Mouse (Mus musculus) limb, embryonic 12.5 days (tissue): Measurements from ENCODE around the gene Edf1. TPM values are rescaled to one million over a fixed set of nuclear protein-coding genes. Genes with fewer than 3 reads are reported as not detected.

Source experiments
- ATAC-seq: fragments of 200-750 bp; cut with Nextera tagmentation; 2 replicates; pipeline ENCODE4 v1.8.0; 2017; ENCODE audit warnings: low read depth, moderate TSS enrichment; ENCODE audit not compliant: insufficient number of reproducible peaks, insufficient read depth, low FRiP score, low TSS enrichment
- H3K27ac ChIP-seq: fragments of 300-500 bp; sonication (generic); 2 replicates; pipeline ENCODE4 v1.5.1; 2016; ENCODE audit warnings: mild to moderate bottlenecking, moderate library complexity
- H3K27me3 ChIP-seq: fragments of 300-500 bp; sonication (generic); 2 replicates; pipeline ENCODE4 v1.6.1; 2016; ENCODE audit warnings: mild to moderate bottlenecking, moderate library complexity
- H3K36me3 ChIP-seq: fragments of 300-500 bp; sonication (generic); 2 replicates; pipeline ENCODE4 v1.6.1; 2016; ENCODE audit warnings: mild to moderate bottlenecking, moderate library complexity
- H3K4me1 ChIP-seq: fragments of 300-500 bp; sonication (generic); replicated peaks from 2 replicates; pipeline ENCODE4 v1.6.1; 2016
- H3K4me2 ChIP-seq: fragments of 300-500 bp; sonication (generic); 2 replicates; pipeline ENCODE4 v1.6.1; 2016; ENCODE audit warnings: mild to moderate bottlenecking, moderate library complexity
- H3K4me3 ChIP-seq: fragments of 300-500 bp; sonication (generic); replicated peaks from 2 replicates; pipeline ENCODE4 v1.5.1; 2016; ENCODE audit warnings: mild to moderate bottlenecking
- H3K9ac ChIP-seq: fragments of 300-500 bp; sonication (generic); replicated peaks from 2 replicates; pipeline ENCODE4 v1.6.1; 2016; ENCODE audit warnings: mild to moderate bottlenecking, moderate library complexity
- H3K9me3 ChIP-seq: fragments of 300-500 bp; sonication (generic); 2 replicates; pipeline ENCODE4 v1.6.1; 2016; ENCODE audit warnings: mild to moderate bottlenecking, moderate library complexity
- WGBS: fragments of 180-500 bp; shearing (Covaris S2); methylation state at CpG from one replicate; pipeline ENCODE4 v1.1.7; 2016; 5-methylcytosine and 5-hydroxymethylcytosine counted together
- polyA plus RNA-seq: library from polyadenylated mRNA; unstranded; fragments of >200 nt; fragmentation: Nextera tagmentation; extraction: Ambion mirVana; gene quantifications from 2 replicates; pipeline ENCODE4 v1.2.1, GENCODE M21; 2016

Gene Edf1
- polyA plus RNA-seq, 1 experiment from 2014 or later, result 329 TPM

GRCm38 (mm10) chr2:25566558-25566957, 8.9 kb downstream of the Edf1 start:
- Histone ChIP-seq H3K4me1 (no peaks in the 10 kb centered on the region), H3K9ac (no peak overlapping the region), H3K9me3 (no peaks in the 10 kb centered on the region), H3K36me3 (peaks cover 100% of the 10 kb centered on the region), H3K27ac (no peak overlapping the region), H3K4me2 (no peak overlapping the region), H3K27me3 (no peaks in the 10 kb centered on the region), H3K4me3 (no peak overlapping the region)
- ATAC-seq, result no peak
- 85% methylated on average over 6 of the region's 6 CpGs for WGBS

GRCm38 (mm10) chr2:25568473-25569019, 10.9 kb downstream of the Edf1 start:
- H3K36me3 ChIP-seq, result peaks cover 98% of the 10 kb centered on the region

GRCm38 (mm10) chr2:25569323-25569722, 11.7 kb downstream of the Edf1 start:
- no peaks in the 10 kb centered on the region for H3K9me3 ChIP-seq
- H3K4me2 ChIP-seq, result no peak overlapping the region
- ATAC-seq, result no peak
- 97% methylated on average over 3 of the region's 3 CpGs for WGBS
- H3K4me1 ChIP-seq, result peaks cover 14% of the 10 kb centered on the region
- H3K4me3 ChIP-seq, result no peak overlapping the region
- no peak overlapping the region for H3K27ac ChIP-seq
- peaks cover 90% of the 10 kb centered on the region for H3K36me3 ChIP-seq
- H3K27me3 ChIP-seq, result no peaks in the 10 kb centered on the region
- no peak overlapping the region for H3K9ac ChIP-seq

More at GRCm38 (mm10) chr2:25568473-25569019, 10.9 kb downstream of the Edf1 start:
- WGBS, result 89% methylated on average over 6 of the region's 6 CpGs
- Histone ChIP-seq H3K9me3 (no peaks in the 10 kb centered on the region), H3K4me2 (no peak overlapping the region), H3K4me3 (no peak overlapping the region), H3K27me3 (no peaks in the 10 kb centered on the region), H3K27ac (no peak overlapping the region), H3K9ac (no peak overlapping the region), H3K4me1 (peaks cover 8% of the 10 kb centered on the region)
- ATAC-seq, result no peak

DNA sequence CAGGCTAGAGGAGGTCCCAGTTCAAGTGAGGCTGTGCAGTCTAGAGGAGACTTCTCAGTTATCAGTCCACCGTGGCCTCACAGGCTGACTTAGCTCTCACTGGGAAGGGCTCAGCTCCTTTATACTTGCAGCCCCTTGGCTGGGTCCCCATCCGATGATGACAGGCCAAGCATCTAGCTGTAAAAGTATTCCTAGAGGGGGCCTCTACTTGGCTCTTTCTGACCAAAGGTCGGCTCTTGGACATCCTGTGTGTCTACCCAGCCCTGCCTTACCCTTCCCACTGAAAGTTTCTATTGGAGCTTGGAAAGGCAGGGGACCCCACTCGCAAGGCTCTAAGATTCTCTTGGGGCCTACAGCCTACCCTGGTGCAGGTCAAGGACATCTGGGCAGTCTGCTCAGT, 13.6 kb downstream of the Edf1 start:
- H3K4me3 ChIP-seq, result no peak overlapping the region
- no peak overlapping the region for H3K27ac ChIP-seq
- no peaks in the 10 kb centered on the region for H3K9me3 ChIP-seq
- WGBS, result 89% methylated on average over 4 of the region's 4 CpGs
- H3K36me3 ChIP-seq, result peaks cover 71% of the 10 kb centered on the region
- peaks cover 24% of the 10 kb centered on the region for H3K4me1 ChIP-seq
- H3K9ac ChIP-seq, result no peak overlapping the region
- H3K4me2 ChIP-seq, result no peak overlapping the region
- no peak for ATAC-seq
- peaks cover 6% of the 10 kb centered on the region for H3K27me3 ChIP-seq

- peaks cover 53% of the 10 kb centered on the region for H3K36me3 ChIP-seq
- no peak for ATAC-seq
- no peak overlapping the region for H3K27ac ChIP-seq
- peaks cover 24% of the 10 kb centered on the region for H3K27me3 ChIP-seq
- no peaks in the 10 kb centered on the region for H3K9me3 ChIP-seq
- H3K4me1 ChIP-seq, result peaks cover 35% of the 10 kb centered on the region
- H3K9ac ChIP-seq, result peak overlapping the region; percentile 61
- peak overlapping the region; percentile 95; the same call in 1 of the 2 replicates for H3K4me2 ChIP-seq
- WGBS, result 88% methylated on average over 2 of the region's 2 CpGs
- no peak overlapping the region for H3K4me3 ChIP-seq
These were observed 15.4 kb downstream of the Edf1 start for GRCm38 (mm10) chr2:25573068-25573467.

- Histone ChIP-seq H3K27me3 (peaks cover 35% of the 10 kb centered on the region), H3K4me2 (peak overlapping the region; percentile 95), H3K4me3 (peak overlapping the region; percentile 58), H3K36me3 (peaks cover 42% of the 10 kb centered on the region), H3K4me1 (peaks cover 46% of the 10 kb centered on the region), H3K9me3 (no peaks in the 10 kb centered on the region), H3K27ac (peak overlapping the region; percentile 89; the same call in 1 of the 2 replicates), H3K9ac (peak overlapping the region; percentile 61)
- 20% methylated on average over 11 of the region's 11 CpGs for WGBS
- ATAC-seq, result no peak
These were observed 16.5 kb downstream of the Edf1 start for GRCm38 (mm10) chr2:25574136-25574535.

- H3K36me3 ChIP-seq, result peaks cover 35% of the 10 kb centered on the region
- under 1% methylated on average over 42 of the region's 45 CpGs for whole genome bisulfite sequencing
- peak within 1 kb of the TSS; percentile 58 for H3K4me3 ChIP-seq
- H3K4me1 ChIP-seq, result peaks cover 52% of the 10 kb centered on the region
- H3K9ac ChIP-seq, result peak within 1 kb of the TSS; percentile 61
- H3K27me3 ChIP-seq, result peaks cover 42% of the 10 kb centered on the region
- peak; percentile 98 for ATAC-seq
- H3K4me2 ChIP-seq, result peak within 1 kb of the TSS; percentile 95
- no peaks in the 10 kb centered on the region for H3K9me3 ChIP-seq
- H3K27ac ChIP-seq, result peak within 1 kb of the TSS; percentile 89
These were observed 17.2 kb downstream of the Edf1 start, which contains the start of the genes Mamdc4 and Phpt1 for GRCm38 (mm10) chr2:25574579-25575431. Gene Mamdc4, minus strand, starts transcription at chr2:25574845. Gene Phpt1, minus strand, starts transcription at chr2:25575224.

DNA sequence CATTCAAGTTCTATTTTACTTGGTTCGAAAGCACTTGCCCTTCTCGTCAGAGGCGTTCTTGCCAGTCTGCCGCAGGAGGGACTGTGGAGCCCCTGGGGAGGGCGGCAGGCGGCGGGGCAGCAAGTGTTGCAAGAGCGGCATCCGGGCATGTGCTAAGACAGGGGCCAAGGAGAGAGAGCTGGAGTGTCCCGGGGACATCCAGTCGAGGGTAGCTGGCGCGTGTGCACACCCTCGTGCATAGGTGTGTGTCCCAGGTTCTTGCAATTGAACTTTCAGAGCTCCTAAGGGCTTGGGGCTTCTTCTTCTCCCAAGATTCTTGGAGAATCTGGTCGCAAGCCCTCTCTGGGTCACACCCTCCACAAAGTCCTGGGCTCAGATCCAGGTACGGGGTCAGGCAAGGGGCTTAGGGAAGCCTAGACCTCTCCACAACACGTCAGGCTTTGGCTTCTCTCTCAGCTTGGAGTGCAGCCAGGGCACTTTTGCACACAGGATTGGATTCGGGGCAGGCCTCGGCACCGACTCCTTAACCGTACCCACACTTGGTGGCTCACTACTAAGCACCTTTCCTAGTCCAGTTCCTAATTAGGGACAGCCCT, 17.9 kb downstream of the Edf1 start:
- Histone ChIP-seq H3K4me3 (peak overlapping the region; percentile 58), H3K36me3 (peaks cover 28% of the 10 kb centered on the region), H3K27me3 (peaks cover 49% of the 10 kb centered on the region), H3K4me2 (peak overlapping the region; percentile 95), H3K4me1 (peaks cover 57% of the 10 kb centered on the region), H3K9ac (peak overlapping the region; percentile 61), H3K27ac (peak overlapping the region; percentile 89), H3K9me3 (no peaks in the 10 kb centered on the region)
- 15% methylated on average over 21 of the region's 21 CpGs for WGBS
- ATAC-seq, result no peak

- no peaks in the 10 kb centered on the region for H3K9me3 ChIP-seq
- no peak overlapping the region for H3K9ac ChIP-seq
- ATAC-seq, result no peak
- 68% methylated on average over 16 of the region's 16 CpGs for WGBS
- peaks cover 56% of the 10 kb centered on the region for H3K27me3 ChIP-seq
- H3K4me1 ChIP-seq, result peaks cover 63% of the 10 kb centered on the region
- H3K4me2 ChIP-seq, result peak overlapping the region; percentile 95
- H3K36me3 ChIP-seq, result peaks cover 21% of the 10 kb centered on the region
- H3K27ac ChIP-seq, result no peak overlapping the region
- peak overlapping the region; percentile 58; the same call in 1 of the 2 replicates for H3K4me3 ChIP-seq
These were observed 18.6 kb downstream of the Edf1 start for GRCm38 (mm10) chr2:25576028-25576850.

DNA sequence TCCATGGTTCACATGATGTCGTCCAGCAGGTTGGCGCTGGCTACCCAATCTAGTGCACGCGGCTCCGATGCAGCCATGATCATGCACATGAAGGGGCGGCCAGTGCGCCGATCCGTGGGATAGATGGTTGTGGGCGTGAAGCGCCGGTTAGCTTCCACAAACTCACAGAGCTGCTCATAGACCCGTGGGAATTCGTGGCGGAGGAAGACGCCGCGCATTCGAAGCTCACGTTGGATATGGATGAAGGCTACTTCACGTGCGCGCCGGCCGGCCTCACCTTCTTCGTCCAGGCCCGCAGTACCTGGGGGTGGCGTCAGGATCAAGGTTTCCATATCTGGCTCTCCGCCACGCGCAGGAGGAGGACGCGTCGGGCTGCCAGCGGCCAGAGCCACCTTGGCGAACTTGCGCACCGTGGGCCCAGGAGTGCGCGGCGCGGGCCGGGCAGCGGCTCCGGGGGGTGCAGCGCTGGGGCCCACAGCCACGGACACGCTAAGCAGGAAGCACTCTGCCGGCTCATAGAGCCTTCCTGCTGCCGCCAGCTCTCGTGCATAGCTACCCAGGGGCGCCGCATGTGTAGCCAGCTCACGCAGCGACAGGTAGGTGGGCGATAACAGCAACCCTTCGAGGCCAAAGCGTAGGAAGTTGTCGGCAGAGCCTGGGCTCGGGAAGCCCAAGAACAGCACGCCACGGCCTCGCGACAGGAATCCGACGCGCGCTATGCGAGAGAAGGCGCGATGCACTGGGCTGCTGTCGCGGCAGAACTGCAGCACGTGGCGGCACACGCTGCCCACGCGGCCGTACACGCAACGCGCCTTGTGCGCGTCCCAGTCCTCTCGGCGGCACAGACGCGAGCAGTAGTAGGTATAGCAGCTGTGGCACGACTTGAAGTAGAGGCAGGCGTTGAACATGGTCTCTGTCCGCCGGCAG, 19.6 kb downstream of the Edf1 start:
- WGBS, result 14% methylated on average over 92 of the region's 92 CpGs
- Histone ChIP-seq H3K9me3 (no peaks in the 10 kb centered on the region), H3K4me2 (peak overlapping the region; percentile 53), H3K4me1 (peaks cover 71% of the 10 kb centered on the region), H3K27ac (no peak overlapping the region), H3K9ac (no peak overlapping the region; the same call in 1 of the 2 replicates), H3K4me3 (peak overlapping the region; percentile 33), H3K27me3 (peaks cover 57% of the 10 kb centered on the region), H3K36me3 (peaks cover 12% of the 10 kb centered on the region; the same call in 1 of the 2 replicates)
- no peak for ATAC-seq
